Mouse (Mus musculus) limb, embryonic 11.5 days (tissue): ENCODE measurements around the gene Nmral1. TPM values are rescaled to one million over a fixed set of nuclear protein-coding genes. Genes with fewer than 3 reads are reported as not detected.
"Not testable (repeated sequence)": the region's sequence is repeated elsewhere in the genome, so short reads cannot be mapped to it uniquely, and the experiment has no call there.

Source experiments
- ATAC-seq: fragments of 200-750 bp; cut with Nextera tagmentation; 2 replicates; pipeline ENCODE4 v1.8.0; 2017; ENCODE audit warnings: low read depth; ENCODE audit not compliant: insufficient number of reproducible peaks, low FRiP score, low TSS enrichment
- DNase-seq: peaks from one replicate; pipeline ENCODE4 v3.0.0-alpha.2; 2015; ENCODE audit warnings: low spot score
- H3K27ac ChIP-seq: fragments of 300-500 bp; sonication (generic); replicated peaks from 2 replicates; pipeline ENCODE4 v1.5.1; 2014; ENCODE audit warnings: low read depth, mild to moderate bottlenecking, low read length
- H3K27me3 ChIP-seq: fragments of 300-500 bp; sonication (generic); 2 replicates; pipeline ENCODE4 v1.6.1; 2014; ENCODE audit warnings: mild to moderate bottlenecking, low read length, mixed read lengths; ENCODE audit not compliant: control insufficient read depth, insufficient read depth
- H3K36me3 ChIP-seq: fragments of 300-500 bp; sonication (generic); 2 replicates; pipeline ENCODE4 v1.6.1; 2014; ENCODE audit warnings: mild to moderate bottlenecking, low read length, moderate library complexity, mixed read lengths; ENCODE audit not compliant: control insufficient read depth, insufficient read depth
- H3K4me1 ChIP-seq: fragments of 300-500 bp; sonication (generic); 2 replicates; pipeline ENCODE4 v1.6.1; 2014; ENCODE audit warnings: low read length, mixed read lengths; ENCODE audit not compliant: control insufficient read depth, insufficient read depth
- H3K4me2 ChIP-seq: fragments of 300-500 bp; sonication (generic); 2 replicates; pipeline ENCODE4 v1.6.1; 2014; ENCODE audit warnings: low read depth, mild to moderate bottlenecking, moderate library complexity; ENCODE audit not compliant: severe bottlenecking
- H3K4me3 ChIP-seq: fragments of 300-500 bp; sonication (generic); 2 replicates; pipeline ENCODE4 v1.5.1; 2014; ENCODE audit warnings: low read depth, low read length
- H3K9ac ChIP-seq: fragments of 300-500 bp; sonication (generic); 2 replicates; pipeline ENCODE4 v1.6.1; 2014; ENCODE audit warnings: mild to moderate bottlenecking, low read length
- H3K9me3 ChIP-seq: fragments of 300-500 bp; sonication (generic); 2 replicates; pipeline ENCODE4 v1.6.1; 2016; ENCODE audit warnings: low read length; ENCODE audit not compliant: control insufficient read depth
- WGBS: fragments of 180-500 bp; shearing (Covaris S2); extraction: QIAGEN DNeasy Blood & Tissue Kit; methylation state at CpG from one replicate; pipeline ENCODE4 v1.1.7; 2014; 5-methylcytosine and 5-hydroxymethylcytosine counted together
- polyA plus RNA-seq: library from polyadenylated mRNA; unstranded; fragments of >200 nt; fragmentation: Nextera tagmentation; extraction: Ambion mirVana; gene quantifications from 2 replicates; pipeline ENCODE4 v1.2.1, GENCODE M21; 2014

Gene Nmral1
- polyA plus RNA-seq, 1 experiment from 2014 or later: 249 TPM

DNA sequence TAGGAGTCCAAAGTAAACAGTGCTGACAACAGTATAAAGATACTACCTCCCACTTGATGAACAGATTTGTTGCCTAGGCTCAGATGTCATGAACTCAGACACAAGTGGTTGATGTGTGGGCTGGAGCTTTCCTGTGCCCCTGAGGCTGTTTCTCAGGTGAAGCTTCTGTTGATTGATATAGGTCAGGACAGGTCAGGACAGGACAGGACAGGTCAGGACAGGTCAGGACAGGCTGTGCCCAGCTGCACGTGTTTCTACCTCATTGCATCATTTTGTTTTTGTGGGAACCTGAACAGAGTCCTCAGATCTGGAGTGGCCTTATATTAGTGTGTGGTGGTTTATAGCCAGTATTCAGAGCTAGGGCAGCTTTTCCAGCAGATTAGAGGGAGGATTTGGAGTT, 16.5 kb downstream of the Nmral1 start:
- Histone ChIP-seq H3K9me3 (no peaks in the 10 kb centered on the region), H3K4me2 (no peak overlapping the region), H3K36me3 (peaks cover 43% of the 10 kb centered on the region), H3K4me1 (no peaks in the 10 kb centered on the region), H3K27ac (no peak overlapping the region), H3K27me3 (no peaks in the 10 kb centered on the region), H3K9ac (no peak overlapping the region), H3K4me3 (no peak overlapping the region)
- ATAC-seq: no peak
- DNase-seq: no peak
- 73% methylated on average over 1 of the region's 1 CpGs for WGBS

DNA sequence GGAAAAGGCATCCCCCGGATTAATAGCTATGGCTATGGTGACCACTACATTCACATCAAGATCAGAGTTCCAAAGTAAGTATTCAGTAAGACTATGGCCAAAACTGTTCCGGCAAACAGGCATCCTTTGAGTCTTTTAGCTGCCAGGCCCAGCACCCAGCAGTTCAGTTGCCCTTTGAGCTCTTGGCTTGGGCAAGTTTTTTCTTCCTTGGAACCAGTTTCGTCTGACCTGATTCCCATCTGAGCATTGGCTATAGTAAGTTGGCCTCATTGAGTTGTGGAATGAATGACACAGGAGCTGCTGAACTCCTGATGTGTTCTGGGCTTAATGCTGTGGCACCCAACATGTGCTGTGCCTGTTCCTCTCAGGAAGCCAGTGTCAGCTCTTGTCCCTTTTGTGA, 17.9 kb downstream of the Nmral1 start:
- Histone ChIP-seq H3K4me1 (no peaks in the 10 kb centered on the region), H3K36me3 (peaks cover 49% of the 10 kb centered on the region), H3K27me3 (no peaks in the 10 kb centered on the region), H3K4me2 (no peak overlapping the region), H3K9me3 (no peaks in the 10 kb centered on the region), H3K27ac (no peak overlapping the region), H3K4me3 (no peak overlapping the region), H3K9ac (no peak overlapping the region)
- DNase-seq (no peak), ATAC-seq (no peak)
- WGBS: 96% methylated on average over 3 of the region's 3 CpGs

DNA sequence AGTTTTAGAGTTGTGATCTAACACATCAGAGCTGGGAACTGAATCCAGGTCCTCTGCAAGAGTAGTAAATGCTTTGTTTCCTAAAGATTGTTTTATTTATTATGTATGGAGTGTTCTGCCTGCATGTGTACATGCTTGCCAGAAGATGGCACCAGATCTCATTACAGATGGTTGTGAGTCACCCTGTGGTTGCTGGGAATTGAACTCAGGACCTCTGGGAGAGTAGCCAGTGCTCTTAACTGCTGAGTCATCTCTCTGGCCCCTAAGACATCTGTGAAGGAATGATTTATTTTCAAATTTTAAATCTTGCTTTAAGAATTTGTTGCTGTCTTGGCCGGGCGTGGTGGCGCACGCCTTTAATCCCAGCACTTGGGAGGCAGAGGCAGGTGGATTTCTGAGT, 29.8 kb downstream of the Nmral1 start:
- not testable (repeated sequence) for H3K4me2 ChIP-seq, H3K9me3 ChIP-seq, H3K4me1 ChIP-seq, DNase-seq, H3K27me3 ChIP-seq, H3K27ac ChIP-seq, H3K4me3 ChIP-seq, H3K9ac ChIP-seq, ATAC-seq
- WGBS: 93% methylated on average over 4 of the region's 4 CpGs
- H3K36me3 ChIP-seq: peaks cover 32% of the 10 kb centered on the region

DNA sequence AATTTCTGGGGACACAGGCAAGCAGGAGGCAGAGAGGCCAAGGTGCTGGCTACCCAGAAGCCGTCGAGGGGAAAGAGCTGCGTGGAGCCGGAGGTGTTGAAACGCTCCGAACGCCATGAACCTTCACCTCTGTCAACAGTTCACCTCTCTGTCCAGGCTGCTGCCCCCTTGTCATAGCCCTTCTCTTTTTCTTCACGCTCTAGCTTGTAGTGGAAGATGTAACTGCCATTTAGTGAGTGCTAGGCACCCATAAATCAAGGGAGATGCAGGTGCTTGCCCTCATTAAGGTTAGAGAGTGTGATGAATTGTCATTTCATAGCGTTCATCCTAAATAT, 34.7 kb downstream of the Nmral1 start:
- no peaks in the 10 kb centered on the region for H3K9me3 ChIP-seq
- H3K27me3 ChIP-seq: no peaks in the 10 kb centered on the region
- peak overlapping the region; percentile 91 for H3K4me3 ChIP-seq
- peak overlapping the region; percentile 88 for H3K4me2 ChIP-seq
- no peak overlapping the region for H3K27ac ChIP-seq
- H3K4me1 ChIP-seq: no peaks in the 10 kb centered on the region
- WGBS: under 1% methylated on average over 9 of the region's 9 CpGs
- no peak for DNase-seq
- no peak for ATAC-seq
- H3K9ac ChIP-seq: peak overlapping the region; percentile 79
- peaks cover 7% of the 10 kb centered on the region for H3K36me3 ChIP-seq

DNA sequence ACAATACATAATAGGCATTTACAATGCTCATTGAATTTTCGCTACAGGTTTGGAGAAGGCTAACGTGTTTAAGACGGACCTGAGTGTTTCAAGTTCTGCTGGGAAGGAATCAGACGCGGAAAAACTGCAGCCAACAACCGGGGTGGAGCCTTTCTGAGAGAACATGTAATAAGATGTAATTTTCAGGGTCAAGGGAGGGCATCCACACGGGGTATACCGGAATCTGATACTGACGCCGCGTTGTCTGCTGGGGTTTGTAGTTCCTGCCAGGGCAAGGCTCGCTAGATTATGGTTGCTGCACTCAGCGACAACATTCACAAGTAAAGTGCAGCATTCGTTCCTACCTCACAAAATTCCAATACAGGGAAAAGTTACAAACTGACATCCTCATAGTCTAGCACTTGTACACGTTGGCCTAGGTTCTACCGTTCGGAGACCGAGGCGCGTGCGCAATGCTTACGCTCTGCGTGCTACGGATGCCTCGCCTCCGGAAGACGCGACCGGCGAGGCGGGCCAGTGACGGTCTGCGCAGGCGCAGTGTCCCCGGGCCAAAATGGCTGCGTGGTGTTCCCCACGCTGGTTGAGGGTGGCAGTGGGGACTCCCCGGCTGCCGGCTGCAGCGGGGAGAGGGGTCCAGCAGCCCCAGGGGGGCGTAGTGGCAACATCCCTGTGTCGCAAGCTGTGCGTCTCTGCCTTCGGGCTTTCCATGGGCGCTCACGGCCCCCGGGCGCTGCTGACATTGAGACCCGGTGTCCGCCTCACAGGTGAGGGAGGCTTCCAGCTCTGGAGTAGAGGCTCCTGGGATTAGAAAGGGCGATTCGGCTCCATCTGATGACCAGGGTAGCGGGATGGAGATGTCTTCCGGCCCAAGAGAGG, 35.3 kb downstream of the Nmral1 start:
- H3K4me3 ChIP-seq: peak overlapping the region; percentile 91
- peak; percentile 78 for ATAC-seq

DNA sequence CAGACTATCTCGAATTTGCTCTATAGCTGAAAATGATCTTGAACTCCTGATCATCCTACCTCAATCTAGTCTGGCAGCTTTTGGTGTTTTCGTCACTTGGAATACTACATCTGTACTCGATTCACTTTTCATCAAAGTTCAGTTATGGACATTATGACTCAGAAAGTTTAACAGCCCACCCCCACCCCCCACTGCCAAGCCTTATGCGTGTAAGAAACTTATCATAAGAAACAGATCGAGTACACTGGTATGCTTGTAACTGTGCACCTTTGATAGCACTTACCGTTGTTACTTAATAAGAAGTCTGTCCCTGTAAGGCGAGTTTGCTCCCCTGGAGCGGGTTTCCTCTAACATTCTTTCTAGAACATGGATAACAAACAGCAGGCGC, 36.0 kb downstream of the Nmral1 start:
- H3K4me2 ChIP-seq: peak overlapping the region; percentile 88
- ATAC-seq (no peak), DNase-seq (no peak)
- no peaks in the 10 kb centered on the region for H3K27me3 ChIP-seq
- 31% methylated on average over 9 of the region's 9 CpGs for WGBS
- H3K9me3 ChIP-seq: no peaks in the 10 kb centered on the region
- no peak overlapping the region; the same call in 1 of the 2 replicates for H3K27ac ChIP-seq
- no peaks in the 10 kb centered on the region; the same call in 1 of the 2 replicates for H3K36me3 ChIP-seq
- H3K4me3 ChIP-seq: peak overlapping the region; percentile 91
- H3K4me1 ChIP-seq: peaks cover 7% of the 10 kb centered on the region
- peak overlapping the region; percentile 79 for H3K9ac ChIP-seq

More for the DNA sequence above, 35.3 kb downstream of the Nmral1 start:
- Histone ChIP-seq H3K9me3 (no peaks in the 10 kb centered on the region), H3K4me2 (peak overlapping the region; percentile 88), H3K27me3 (no peaks in the 10 kb centered on the region), H3K27ac (no peak overlapping the region; the same call in 1 of the 2 replicates), H3K4me1 (peaks cover 3% of the 10 kb centered on the region), H3K36me3 (peaks cover 2% of the 10 kb centered on the region; the same call in 1 of the 2 replicates), H3K9ac (peak overlapping the region; percentile 79)
- WGBS: under 1% methylated on average over 54 of the region's 54 CpGs
- DNase-seq: peak; percentile 95

DNA sequence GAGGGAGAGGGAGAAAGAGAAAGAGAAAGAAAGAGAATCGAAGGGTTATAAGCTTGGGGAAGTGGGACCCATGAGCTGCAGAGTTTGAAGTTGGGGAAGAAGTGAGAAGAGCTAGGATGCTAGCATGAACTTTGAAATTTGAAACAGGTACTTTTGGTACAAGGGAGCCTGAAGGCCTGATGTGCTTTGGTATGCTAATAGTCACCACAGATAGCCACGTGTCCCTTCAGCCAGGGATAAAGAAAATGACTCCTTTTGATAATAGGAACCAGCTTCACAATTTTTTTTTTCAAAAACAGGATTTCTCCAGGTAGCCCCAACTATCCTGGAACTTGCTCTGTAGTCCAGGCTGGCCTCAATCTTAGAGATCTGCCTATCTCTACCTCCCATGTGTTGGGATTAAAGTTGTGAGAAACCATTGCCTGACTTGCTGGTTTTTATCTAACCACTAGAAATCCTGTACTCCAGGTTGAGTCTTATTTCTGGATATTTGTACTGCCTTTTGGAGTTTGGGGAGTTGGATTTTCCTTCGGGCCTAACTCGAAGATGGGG, 36.5 kb downstream of the Nmral1 start:
- Histone ChIP-seq H3K9me3 (no peaks in the 10 kb centered on the region), H3K4me2 (peak overlapping the region; percentile 88; the same call in 1 of the 2 replicates), H3K27ac (no peak overlapping the region), H3K9ac (no peak overlapping the region), H3K4me1 (peaks cover 7% of the 10 kb centered on the region), H3K4me3 (no peak overlapping the region), H3K27me3 (no peaks in the 10 kb centered on the region), H3K36me3 (no peaks in the 10 kb centered on the region; the same call in 1 of the 2 replicates)
- ATAC-seq (no peak), DNase-seq (no peak)
- WGBS: 75% methylated on average over 4 of the region's 4 CpGs

DNA sequence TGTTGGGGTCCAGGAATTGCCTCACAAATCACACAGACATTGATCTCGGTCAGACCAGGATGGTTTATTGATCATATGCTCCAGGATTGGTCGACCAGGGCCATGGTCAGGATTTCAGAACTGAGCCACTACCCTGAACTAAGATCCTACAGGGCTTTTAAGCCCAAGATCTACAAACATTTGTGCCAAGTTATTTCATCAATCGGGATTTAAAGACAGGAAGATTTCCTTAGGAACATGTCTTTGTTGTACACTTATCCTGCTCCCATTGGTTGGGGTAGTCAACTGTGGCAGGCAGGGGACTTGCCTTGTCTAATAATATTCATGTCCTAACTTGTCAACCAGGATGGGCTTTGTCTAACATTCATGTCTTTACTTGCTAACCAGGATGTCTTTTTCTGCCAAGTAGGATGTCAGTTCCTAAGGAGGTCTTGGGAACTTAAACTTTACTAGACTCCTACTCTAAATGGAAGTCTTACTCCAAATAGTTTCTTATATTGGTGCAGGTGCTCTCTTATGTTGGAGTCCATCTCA, 38.2 kb downstream of the Nmral1 start:
- WGBS: 81% methylated on average over 3 of the region's 3 CpGs
- not testable (repeated sequence) for H3K9ac ChIP-seq, H3K9me3 ChIP-seq, DNase-seq, H3K36me3 ChIP-seq, ATAC-seq, H3K4me2 ChIP-seq, H3K4me3 ChIP-seq, H3K27ac ChIP-seq, H3K4me1 ChIP-seq, H3K27me3 ChIP-seq
